Mouse (Mus musculus) inflammation-experienced regulatory T-cells, adult 6 months (primary cell): Measurements from ENCODE around the gene Map3k12. TPM values are rescaled to one million over a fixed set of nuclear protein-coding genes. Genes with fewer than 3 reads are reported as not detected.

Experiments
- ATAC-seq: one replicate; pipeline ENCODE4 v1.8.0; 2017
- polyA plus RNA-seq, 3 experiments: library from polyadenylated mRNA; unstranded; fragments of 100-300 nt; shearing (Covaris generic); gene quantifications; one replicate each; pipeline ENCODE4 v1.2.1; 2017

Map3k12 gene
- polyA plus RNA-seq, result 1 to 10 TPM; 6.6 to 10.0 (median 7.5) TPM

DNA sequence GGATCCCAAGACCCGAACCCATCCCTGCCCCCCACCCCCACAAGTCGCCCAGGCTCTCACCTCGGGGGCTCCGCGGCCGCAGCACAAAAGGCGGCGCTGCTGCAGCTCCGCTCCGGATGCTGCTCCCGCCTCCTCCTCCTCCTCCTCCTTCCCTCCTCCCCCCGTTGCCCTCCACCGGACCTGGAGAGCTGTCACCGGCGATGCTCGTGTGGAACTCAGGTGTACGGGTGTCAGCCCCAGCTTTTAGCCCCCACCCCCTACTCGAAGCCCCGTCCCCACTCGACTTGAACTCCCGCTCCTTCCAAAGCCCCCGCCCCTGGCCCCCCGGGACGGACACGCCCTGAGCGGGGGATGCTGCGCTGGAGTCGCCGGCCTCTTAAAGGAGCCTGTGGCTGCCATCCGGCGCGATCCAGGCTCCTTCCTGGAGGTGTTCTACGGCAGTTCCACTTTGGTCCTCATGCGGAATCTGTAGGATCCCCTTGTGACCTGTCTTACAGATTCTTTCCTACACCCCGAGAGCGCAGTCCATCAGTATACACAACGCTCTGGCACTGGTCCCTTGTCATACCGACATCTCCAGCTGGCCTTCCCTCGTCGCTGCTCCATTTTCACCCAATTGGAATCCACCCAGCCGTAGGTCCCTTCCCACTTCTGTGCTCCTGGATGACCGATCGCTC lies at the start of gene Map3k12:
Gene Map3k12, minus strand, starts transcription at position 337 of the 677 bp plus-strand sequence.
- peak; percentile 2 for ATAC-seq

- no peak for ATAC-seq
Measured at GRCm38 (mm10) chr15:102563681-102564080, 46.8 kb upstream of the Map3k12 start.

- ATAC-seq, result no peak
Measured at GRCm38 (mm10) chr15:102563061-102563460, 46.2 kb upstream of the Map3k12 start.

DNA sequence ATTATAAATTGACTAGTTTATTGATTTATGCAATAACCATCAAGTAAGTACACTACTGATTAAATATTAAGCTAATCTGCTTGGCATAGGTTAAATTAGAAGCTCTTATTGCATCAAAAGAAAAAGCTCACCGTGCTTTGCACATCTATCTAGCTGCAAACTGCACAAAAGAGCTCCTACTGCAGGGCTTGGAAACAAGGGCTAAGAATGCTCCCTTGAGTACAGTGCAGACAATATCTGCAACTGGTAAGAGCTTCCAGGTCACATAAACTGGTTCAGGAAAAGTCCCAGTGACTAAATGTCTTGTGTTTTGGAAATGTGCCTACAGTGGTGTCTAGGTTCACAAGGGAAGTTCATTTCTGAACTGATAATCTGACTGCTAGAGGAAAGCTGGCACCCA lies 45.6 kb upstream of the Map3k12 start:
- ATAC-seq, result no peak

- no peak for ATAC-seq
Measured at GRCm38 (mm10) chr15:102557580-102557979, 40.7 kb upstream of the Map3k12 start.

GRCm38 (mm10) chr15:102555581-102555980 lies 38.7 kb upstream of the Map3k12 start:
- ATAC-seq, result no peak

DNA sequence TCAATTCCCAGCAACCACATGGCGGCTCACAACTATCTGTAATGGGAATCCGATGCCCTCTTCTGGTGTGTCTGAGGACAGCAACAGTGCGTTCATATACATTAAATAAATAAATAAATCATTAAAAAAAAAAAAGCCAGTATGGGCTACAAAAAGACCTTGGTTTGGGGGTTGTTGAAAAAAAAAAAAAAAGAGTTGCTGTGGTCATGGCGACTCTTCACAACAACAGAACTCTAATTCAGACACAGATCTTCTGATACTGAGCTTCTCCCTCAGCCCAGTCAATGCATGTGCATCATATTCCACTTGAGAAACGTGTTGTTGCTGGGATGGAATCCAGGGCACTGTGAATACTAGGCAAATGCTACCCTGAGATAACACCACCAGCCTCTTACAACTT lies 35.7 kb upstream of the Map3k12 start:
- ATAC-seq, result no peak

DNA sequence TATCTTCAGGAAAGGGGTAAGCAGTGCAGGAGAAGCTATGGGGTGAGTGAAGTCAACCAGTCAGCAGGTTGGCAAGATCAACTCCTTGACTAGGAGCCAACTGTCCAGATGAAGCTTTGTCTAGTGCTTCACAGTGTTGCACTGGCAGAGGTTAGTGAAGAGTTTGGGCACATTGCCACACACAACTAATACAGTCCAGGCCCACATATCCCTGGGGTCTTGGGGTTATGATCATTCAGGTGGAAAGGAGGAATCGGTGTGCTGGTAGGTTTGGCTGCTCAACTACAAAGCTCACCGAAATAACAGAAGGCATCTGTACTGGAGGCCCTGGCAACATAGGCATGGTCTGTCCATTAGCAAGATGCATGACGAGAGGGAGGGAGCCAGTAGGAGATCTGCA lies 30.6 kb upstream of the Map3k12 start:
- ATAC-seq, result no peak

- ATAC-seq, result no peak
Measured at GRCm38 (mm10) chr15:102546677-102547427, 30.0 kb upstream of the Map3k12 start.

GRCm38 (mm10) chr15:102546246-102546645 lies 29.4 kb upstream of the Map3k12 start:
- no peak for ATAC-seq

GRCm38 (mm10) chr15:102544801-102545200 lies 27.9 kb upstream of the Map3k12 start:
- no peak for ATAC-seq

- no peak for ATAC-seq
Measured at GRCm38 (mm10) chr15:102533926-102534325, 17.1 kb upstream of the Map3k12 start.

GRCm38 (mm10) chr15:102532106-102532900 lies 15.4 kb upstream of the Map3k12 start:
- ATAC-seq, result no peak

DNA sequence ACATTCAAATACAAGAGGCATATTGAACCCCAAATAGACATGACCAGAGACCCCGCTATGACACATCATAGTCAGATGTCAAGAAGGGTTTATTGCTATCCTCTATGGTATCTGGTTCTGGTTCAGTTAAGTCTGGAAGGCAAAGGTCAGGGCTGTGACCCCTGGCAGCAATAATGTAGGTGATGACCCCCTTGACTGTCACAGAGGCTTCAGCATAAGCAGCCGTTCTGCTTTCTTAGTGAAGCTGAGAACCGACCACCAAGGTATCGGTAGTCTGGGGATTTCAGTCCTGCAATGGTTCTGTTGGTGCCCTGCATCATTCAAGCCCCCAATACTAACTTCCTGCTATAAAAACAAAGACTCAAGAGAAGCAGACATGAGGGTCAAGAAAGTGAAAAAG lies 14.7 kb upstream of the Map3k12 start:
- ATAC-seq, result no peak

GRCm38 (mm10) chr15:102530566-102530965 lies 13.7 kb upstream of the Map3k12 start:
- ATAC-seq, result no peak

DNA sequence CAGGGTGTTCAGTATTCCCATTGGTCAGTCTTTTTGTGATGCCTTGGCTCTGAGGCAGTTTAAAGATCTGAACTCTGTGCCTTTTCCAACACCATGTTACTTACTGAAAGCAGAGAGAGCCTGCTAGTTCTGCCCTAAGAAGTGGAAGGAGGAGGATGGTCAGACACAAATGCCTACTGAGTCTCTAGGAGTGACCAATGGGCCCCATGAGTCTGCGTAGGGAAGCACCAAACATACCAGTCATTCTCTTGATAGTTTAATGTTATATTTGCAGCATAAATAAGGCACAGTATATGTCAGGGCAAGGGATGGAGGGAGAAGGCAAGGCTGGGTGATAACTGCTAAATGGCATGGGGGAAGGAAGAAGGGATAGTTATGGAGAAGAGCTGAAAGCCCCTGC lies 11.5 kb upstream of the Map3k12 start:
- ATAC-seq, result no peak

- ATAC-seq, result no peak
Measured at GRCm38 (mm10) chr15:102527936-102528335, 11.1 kb upstream of the Map3k12 start.

GRCm38 (mm10) chr15:102526111-102527002 lies 9.5 kb upstream of the Map3k12 start:
- no peak for ATAC-seq

DNA sequence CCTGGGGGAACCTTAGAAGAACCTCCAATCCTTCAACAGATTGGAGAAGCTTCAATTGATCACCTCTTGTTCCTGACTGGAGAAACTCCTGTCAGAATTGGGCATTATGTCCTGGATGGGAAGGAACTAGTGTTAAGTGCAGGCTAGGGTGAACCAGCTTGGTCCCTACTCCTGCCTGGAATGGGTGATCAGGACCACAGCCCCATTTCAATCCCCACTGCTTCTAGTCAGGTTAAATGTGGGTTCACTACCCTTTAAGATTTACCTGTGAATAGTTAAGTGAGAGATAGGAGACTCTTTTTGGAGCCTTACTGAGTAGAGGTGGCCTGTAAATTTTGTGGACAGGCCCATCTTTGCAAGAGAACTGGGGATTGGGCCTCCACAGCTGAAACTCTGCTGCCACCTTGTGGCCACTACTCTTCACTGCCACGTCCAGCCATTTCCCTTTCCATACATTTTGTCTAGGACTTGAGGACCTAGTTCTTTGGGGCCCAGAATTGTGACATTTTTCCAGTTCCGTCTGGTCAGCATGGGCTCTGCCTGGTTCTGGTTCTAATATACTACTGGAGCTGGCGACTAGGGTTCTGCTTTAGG lies 8.1 kb upstream of the Map3k12 start, which contains the start of gene Npff:
Gene Npff, minus strand, starts transcription at position 51 of the 594 bp plus-strand sequence.
- peak; percentile 85 for ATAC-seq

GRCm38 (mm10) chr15:102521480-102521879 lies 4.6 kb upstream of the Map3k12 start:
- no peak for ATAC-seq

DNA sequence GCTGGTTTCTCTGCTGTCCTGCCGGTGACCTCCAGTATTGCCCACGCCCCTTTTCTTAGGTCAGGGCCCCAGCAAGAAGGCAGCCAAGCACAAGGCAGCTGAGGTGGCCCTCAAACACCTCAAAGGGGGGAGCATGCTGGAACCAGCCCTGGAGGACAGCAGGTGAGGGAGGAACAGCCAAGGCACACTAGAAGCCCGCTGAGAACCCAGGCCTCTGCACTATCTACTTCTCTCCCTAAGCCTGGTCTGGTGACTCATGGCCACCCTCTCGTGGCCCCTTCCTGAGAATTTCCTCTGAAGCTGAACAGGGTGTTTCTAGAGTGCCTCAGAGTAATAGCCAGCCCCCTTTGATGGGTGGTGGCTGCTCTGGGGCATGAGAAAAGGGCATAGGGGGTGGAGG lies 3.6 kb upstream of the Map3k12 start:
- no peak for ATAC-seq
